Mouse (Mus musculus) T-helper 17 cell (primary cell): ENCODE results near the gene Slc38a3.

Source experiments
- in situ Hi-C, 2 experiments: fragments of 300-600 bp; cut with MboI, MseI; formaldehyde crosslinking; loops; 1 replicate in 1 of 2; 2 replicates in 1 of 2; pipeline ENCODE4 v1.15.1; 2025; ENCODE audit warnings: high pct_unique_total_duplicates in 2 of 2

The Slc38a3 gene

GRCm38 (mm10) chr9:107696845-107697610, 27.7 kb upstream of the Slc38a3 start:
- in situ Hi-C loops = no loop called here

- in situ Hi-C loops = no loop called here
These were observed 26.8 kb upstream of the Slc38a3 start for GRCm38 (mm10) chr9:107696106-107696479.

- in situ Hi-C loops = no loop called here
These were observed 26.2 kb upstream of the Slc38a3 start for GRCm38 (mm10) chr9:107695441-107696105.

- in situ Hi-C loops = no loop called here
These were observed 25.3 kb upstream of the Slc38a3 start for GRCm38 (mm10) chr9:107694627-107695026.

- in situ Hi-C loops = no loop called here
These were observed 24.2 kb upstream of the Slc38a3 start for GRCm38 (mm10) chr9:107693433-107693987.

GRCm38 (mm10) chr9:107692785-107693184, 23.5 kb upstream of the Slc38a3 start:
- in situ Hi-C loops = no loop called here

- in situ Hi-C loops = no loop called here
These were observed 21.1 kb upstream of the Slc38a3 start for GRCm38 (mm10) chr9:107690391-107690790.

- in situ Hi-C loops = loop anchor here (5.0 kb wide), 1 partner anchor 48 kb away; no protein-coding TSS in a partner anchor
These were observed 19.6 kb upstream of the Slc38a3 start for GRCm38 (mm10) chr9:107688939-107689338.

GRCm38 (mm10) chr9:107688415-107688814, 19.1 kb upstream of the Slc38a3 start:
- in situ Hi-C loops = loop anchor here (5.0 kb wide), 1 partner anchor 49 kb away; no protein-coding TSS in a partner anchor

GRCm38 (mm10) chr9:107685231-107685981, 16.1 kb upstream of the Slc38a3 start:
- in situ Hi-C loops = loop anchor here (5.0 kb wide), 1 partner anchor 52 kb away; no protein-coding TSS in a partner anchor

GRCm38 (mm10) chr9:107682405-107682804, 13.1 kb upstream of the Slc38a3 start:
- in situ Hi-C loops = no loop called here

GRCm38 (mm10) chr9:107679501-107679900, 10.2 kb upstream of the Slc38a3 start, which contains the start of gene Gnat1:
TSS of gene Gnat1 (minus strand) at chr9:107679712.
- in situ Hi-C loops = loop anchor here in 1 of 2 experiments (5.0 kb wide), 1 partner anchor 77 kb away; no protein-coding TSS in a partner anchor

- in situ Hi-C loops = loop anchor here in 1 of 2 experiments (5.0 kb wide), 1 partner anchor 77 kb away; no protein-coding TSS in a partner anchor
These were observed 9.5 kb upstream of the Slc38a3 start for GRCm38 (mm10) chr9:107678861-107679260.

- in situ Hi-C loops = loop anchor here in 1 of 2 experiments (5.0 kb wide), 1 partner anchor 76 kb away; no protein-coding TSS in a partner anchor
These were observed 8.6 kb upstream of the Slc38a3 start for GRCm38 (mm10) chr9:107677819-107678526.

- in situ Hi-C loops = loop anchor here in 1 of 2 experiments (5.0 kb wide), 1 partner anchor 75 kb away; no protein-coding TSS in a partner anchor
These were observed 7.9 kb upstream of the Slc38a3 start for GRCm38 (mm10) chr9:107677091-107677784.

GRCm38 (mm10) chr9:107676302-107676701, 7.0 kb upstream of the Slc38a3 start:
- in situ Hi-C loops = loop anchor here in 1 of 2 experiments (5.0 kb wide), 1 partner anchor 74 kb away; no protein-coding TSS in a partner anchor

GRCm38 (mm10) chr9:107675671-107676301, 6.5 kb upstream of the Slc38a3 start:
- in situ Hi-C loops = loop anchor here in 1 of 2 experiments (5.0 kb wide), 1 partner anchor 73 kb away; no protein-coding TSS in a partner anchor

GRCm38 (mm10) chr9:107674609-107675429, 5.5 kb upstream of the Slc38a3 start:
- in situ Hi-C loops = loop anchor here in 1 of 2 experiments (5.0 kb wide), 1 partner anchor 73 kb away; no protein-coding TSS in a partner anchor
